Mouse (Mus musculus) liver, embryonic 13.5 days (tissue): ENCODE measurements around the gene Tex21. TPM values are rescaled to one million over a fixed set of nuclear protein-coding genes. Genes with fewer than 3 reads are reported as not detected.

Source experiments
- ATAC-seq: fragments of 200-750 bp; cut with Nextera tagmentation; 2 replicates; pipeline ENCODE4 v1.8.0; 2017; ENCODE audit warnings: low read depth, mild to moderate bottlenecking, moderate number of reproducible peaks, moderate library complexity
- DNase-seq: peaks from one replicate; pipeline ENCODE4 v3.0.0; 2022
- H3K27ac ChIP-seq: fragments of 300-500 bp; sonication (generic); 2 replicates; pipeline ENCODE4 v1.5.1; 2015; ENCODE audit warnings: moderate library complexity, mild to moderate bottlenecking, inconsistent platforms
- H3K27me3 ChIP-seq: fragments of 300-500 bp; sonication (generic); 2 replicates; pipeline ENCODE4 v1.6.1; 2015; ENCODE audit warnings: mild to moderate bottlenecking, inconsistent platforms
- H3K36me3 ChIP-seq: fragments of 300-500 bp; sonication (generic); 2 replicates; pipeline ENCODE4 v1.6.1; 2015; ENCODE audit warnings: mild to moderate bottlenecking, inconsistent platforms
- H3K4me1 ChIP-seq: fragments of 300-500 bp; sonication (generic); replicated peaks from 2 replicates; pipeline ENCODE4 v1.6.1; 2015; ENCODE audit warnings: inconsistent platforms
- H3K4me2 ChIP-seq: fragments of 300-500 bp; sonication (generic); 2 replicates; pipeline ENCODE4 v1.6.1; 2015; ENCODE audit warnings: inconsistent platforms, mild to moderate bottlenecking, moderate library complexity
- H3K4me3 ChIP-seq: fragments of 300-500 bp; sonication (generic); replicated peaks from 2 replicates; pipeline ENCODE4 v1.5.1; 2015; ENCODE audit warnings: mild to moderate bottlenecking, inconsistent platforms
- H3K9ac ChIP-seq: fragments of 300-500 bp; sonication (generic); 2 replicates; pipeline ENCODE4 v1.6.1; 2015; ENCODE audit warnings: mild to moderate bottlenecking, inconsistent platforms
- H3K9me3 ChIP-seq: fragments of 300-500 bp; sonication (generic); replicated peaks from 2 replicates; pipeline ENCODE4 v1.6.1; 2016; ENCODE audit warnings: inconsistent platforms
- WGBS: fragments of 180-500 bp; shearing (Covaris S2); methylation state at CpG from one replicate; pipeline ENCODE4 v1.1.7; 2015; ENCODE audit not compliant: insufficient replicate concordance; 5-methylcytosine and 5-hydroxymethylcytosine counted together
- polyA plus RNA-seq: library from polyadenylated mRNA; unstranded; fragments of >200 nt; fragmentation: Nextera tagmentation; extraction: Ambion mirVana; gene quantifications from 2 replicates; pipeline ENCODE4 v1.2.1, GENCODE M21; 2015

Tex21 gene
- polyA plus RNA-seq, 1 experiment from 2014 or later = 0.13 TPM

GRCm38 (mm10) chr12:76256114-76256843 lies 9.7 kb upstream of the Tex21 start:
- H3K9ac ChIP-seq = peak overlapping the region; percentile 80
- H3K9me3 ChIP-seq = no peaks in the 10 kb centered on the region
- WGBS = 4% methylated on average over 17 of the region's 17 CpGs
- H3K27ac ChIP-seq = peak overlapping the region; percentile 74
- peak overlapping the region; percentile 71 for H3K4me3 ChIP-seq
- H3K27me3 ChIP-seq = no peaks in the 10 kb centered on the region
- no peak for ATAC-seq
- H3K4me2 ChIP-seq = peak overlapping the region; percentile 97
- H3K4me1 ChIP-seq = peaks cover 52% of the 10 kb centered on the region
- peaks cover 5% of the 10 kb centered on the region; the same call in 1 of the 2 replicates for H3K36me3 ChIP-seq
- peak; percentile 22 for DNase-seq

GRCm38 (mm10) chr12:76255499-76255875 lies 8.9 kb upstream of the Tex21 start:
- Histone ChIP-seq H3K4me2 (peak overlapping the region; percentile 97), H3K36me3 (peaks cover 1% of the 10 kb centered on the region; the same call in 1 of the 2 replicates), H3K9me3 (no peaks in the 10 kb centered on the region), H3K9ac (peak overlapping the region; percentile 80), H3K27me3 (no peaks in the 10 kb centered on the region), H3K27ac (peak overlapping the region; percentile 74), H3K4me3 (peak overlapping the region; percentile 71), H3K4me1 (peaks cover 46% of the 10 kb centered on the region)
- peak; percentile 9 for ATAC-seq
- 0% methylated on average over 11 of the region's 11 CpGs for WGBS
- DNase-seq = no peak

GRCm38 (mm10) chr12:76254725-76255498 lies 8.4 kb upstream of the Tex21 start, which contains the start of gene Mthfd1:
Gene Mthfd1 (plus strand): TSS chr12:76255298.
- ATAC-seq = peak; percentile 99
- Histone ChIP-seq H3K4me2 (peak within 1 kb of the TSS; percentile 97), H3K4me3 (peak within 1 kb of the TSS; percentile 71), H3K27ac (peak within 1 kb of the TSS; percentile 74), H3K36me3 (no peaks in the 10 kb centered on the region; the same call in 1 of the 2 replicates), H3K27me3 (no peaks in the 10 kb centered on the region), H3K4me1 (peaks cover 43% of the 10 kb centered on the region), H3K9me3 (no peaks in the 10 kb centered on the region), H3K9ac (peak within 1 kb of the TSS; percentile 80)
- WGBS = 3% methylated on average over 43 of the region's 43 CpGs
- peak; percentile 95 for DNase-seq

- H3K27me3 ChIP-seq = no peaks in the 10 kb centered on the region
- H3K27ac ChIP-seq = 0 out of 2 replicates have a peak overlapping the region, but pooled peaks have one; percentile 45
- H3K36me3 ChIP-seq = no peaks in the 10 kb centered on the region; the same call in 1 of the 2 replicates
- DNase-seq (no peak), ATAC-seq (no peak)
- H3K4me2 ChIP-seq = peak overlapping the region; percentile 97; the same call in 1 of the 2 replicates
- H3K4me1 ChIP-seq = peaks cover 42% of the 10 kb centered on the region
- no peaks in the 10 kb centered on the region for H3K9me3 ChIP-seq
- no peak overlapping the region for H3K9ac ChIP-seq
- no peak overlapping the region for H3K4me3 ChIP-seq
- 76% methylated on average over 8 of the region's 8 CpGs for WGBS
These were observed 7.4 kb upstream of the Tex21 start for GRCm38 (mm10) chr12:76253991-76254390.

GRCm38 (mm10) chr12:76253591-76253990 lies 7.0 kb upstream of the Tex21 start:
- Histone ChIP-seq H3K27ac (0 out of 2 replicates have a peak overlapping the region, but pooled peaks have one; percentile 45), H3K27me3 (no peaks in the 10 kb centered on the region), H3K4me1 (peaks cover 38% of the 10 kb centered on the region), H3K4me3 (no peak overlapping the region), H3K9ac (no peak overlapping the region), H3K36me3 (no peaks in the 10 kb centered on the region; the same call in 1 of the 2 replicates), H3K4me2 (no peak overlapping the region), H3K9me3 (no peaks in the 10 kb centered on the region)
- WGBS = 78% methylated on average over 2 of the region's 2 CpGs
- ATAC-seq (no peak), DNase-seq (no peak)

- H3K4me3 ChIP-seq = no peak overlapping the region
- H3K4me1 ChIP-seq = peaks cover 33% of the 10 kb centered on the region
- H3K9me3 ChIP-seq = no peaks in the 10 kb centered on the region
- no peaks in the 10 kb centered on the region for H3K36me3 ChIP-seq
- H3K27ac ChIP-seq = no peak overlapping the region
- WGBS = 75% methylated on average over 1 of the region's 1 CpGs
- H3K9ac ChIP-seq = no peak overlapping the region
- H3K27me3 ChIP-seq = no peaks in the 10 kb centered on the region
- no peak for ATAC-seq
- no peak for DNase-seq
- H3K4me2 ChIP-seq = no peak overlapping the region
These were observed 6.5 kb upstream of the Tex21 start for GRCm38 (mm10) chr12:76253090-76253489.

- no peaks in the 10 kb centered on the region for H3K9me3 ChIP-seq
- peaks cover 30% of the 10 kb centered on the region for H3K4me1 ChIP-seq
- H3K27me3 ChIP-seq = no peaks in the 10 kb centered on the region
- ATAC-seq = no peak
- no peaks in the 10 kb centered on the region for H3K36me3 ChIP-seq
- H3K9ac ChIP-seq = no peak overlapping the region
- H3K4me2 ChIP-seq = no peak overlapping the region
- H3K27ac ChIP-seq = no peak overlapping the region
- no peak for DNase-seq
- 77% methylated on average over 8 of the region's 8 CpGs for WGBS
- no peak overlapping the region for H3K4me3 ChIP-seq
These were observed 1.6 kb downstream of the Tex21 start for GRCm38 (mm10) chr12:76244981-76245380.

- Histone ChIP-seq H3K36me3 (no peaks in the 10 kb centered on the region), H3K27me3 (no peaks in the 10 kb centered on the region), H3K4me2 (peak overlapping the region; percentile 36), H3K9me3 (no peaks in the 10 kb centered on the region), H3K27ac (peak overlapping the region; percentile 84), H3K9ac (peak overlapping the region; percentile 34; the same call in 1 of the 2 replicates), H3K4me1 (peaks cover 57% of the 10 kb centered on the region), H3K4me3 (no peak overlapping the region)
- ATAC-seq (peak; percentile 65), DNase-seq (no peak)
- WGBS = 25% methylated on average over 5 of the region's 5 CpGs
These were observed 4.7 kb downstream of the Tex21 start for GRCm38 (mm10) chr12:76241833-76242232.

GRCm38 (mm10) chr12:76241084-76241483 lies 5.5 kb downstream of the Tex21 start:
- Histone ChIP-seq H3K4me3 (no peak overlapping the region), H3K9ac (peak overlapping the region; percentile 34; the same call in 1 of the 2 replicates), H3K27ac (peak overlapping the region; percentile 84), H3K36me3 (no peaks in the 10 kb centered on the region), H3K4me2 (peak overlapping the region; percentile 36), H3K9me3 (no peaks in the 10 kb centered on the region), H3K4me1 (peaks cover 59% of the 10 kb centered on the region), H3K27me3 (no peaks in the 10 kb centered on the region)
- WGBS = 12% methylated on average over 3 of the region's 3 CpGs
- ATAC-seq (peak; percentile 78), DNase-seq (peak; percentile 40)

- no peak overlapping the region for H3K4me3 ChIP-seq
- peak overlapping the region; percentile 84 for H3K27ac ChIP-seq
- DNase-seq (no peak), ATAC-seq (peak; percentile 17; the same call in 1 of the 2 replicates)
- H3K4me2 ChIP-seq = peak overlapping the region; percentile 36
- 62% methylated on average over 3 of the region's 3 CpGs for WGBS
- no peaks in the 10 kb centered on the region for H3K27me3 ChIP-seq
- H3K9ac ChIP-seq = peak overlapping the region; percentile 8; the same call in 1 of the 2 replicates
- peaks cover 59% of the 10 kb centered on the region for H3K4me1 ChIP-seq
- H3K9me3 ChIP-seq = no peaks in the 10 kb centered on the region
- no peaks in the 10 kb centered on the region for H3K36me3 ChIP-seq
These were observed 5.9 kb downstream of the Tex21 start for GRCm38 (mm10) chr12:76240670-76241069.
